Mouse (Mus musculus) large intestine, adult 2 months (tissue): ENCODE results near the gene Ren1. TPM values are rescaled to one million over a fixed set of nuclear protein-coding genes. Genes with fewer than 3 reads are reported as not detected.

Experiments used
- DNase-seq: peaks from one replicate; pipeline ENCODE4 v3.0.0-alpha.2; 2012; ENCODE audit warnings: low read depth, low spot score
- WGBS: fragments of 180-500 bp; shearing (Covaris S2); methylation state at CpG from one replicate; pipeline ENCODE4 v1.1.7; 2018; 5-methylcytosine and 5-hydroxymethylcytosine counted together
- polyA plus RNA-seq: library from polyadenylated mRNA; depleted of rRNA; stranded (reverse); fragments of >200 nt; gene quantifications from 2 replicates; pipeline ENCODE4 v1.2.3, GENCODE M21; 2012

The Ren1 gene
- polyA plus RNA-seq, 1 experiment: 1.5 TPM

DNA sequence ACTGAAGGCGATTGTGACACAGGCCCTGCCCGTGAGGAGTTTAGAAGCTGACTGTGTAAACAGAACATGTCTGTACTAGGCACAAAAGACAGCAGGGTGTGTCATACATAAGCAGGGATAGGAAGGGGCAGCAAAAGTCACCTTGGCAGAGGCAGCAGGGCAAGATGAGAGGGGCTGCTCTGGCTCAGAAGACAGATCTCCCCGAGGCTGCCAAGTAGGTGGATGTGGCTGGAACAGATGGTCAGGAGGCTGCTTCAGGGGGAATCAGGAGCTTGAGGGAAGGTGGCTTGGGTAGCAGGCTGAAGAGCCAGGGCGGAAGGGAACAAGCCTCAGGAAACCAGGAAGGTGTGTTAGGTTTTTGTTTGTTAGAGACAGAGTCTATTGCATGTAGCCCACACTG lies 20.0 kb downstream of the Ren1 start:
- no peak for DNase-seq
- 36% methylated on average over 4 of the region's 4 CpGs for WGBS

DNA sequence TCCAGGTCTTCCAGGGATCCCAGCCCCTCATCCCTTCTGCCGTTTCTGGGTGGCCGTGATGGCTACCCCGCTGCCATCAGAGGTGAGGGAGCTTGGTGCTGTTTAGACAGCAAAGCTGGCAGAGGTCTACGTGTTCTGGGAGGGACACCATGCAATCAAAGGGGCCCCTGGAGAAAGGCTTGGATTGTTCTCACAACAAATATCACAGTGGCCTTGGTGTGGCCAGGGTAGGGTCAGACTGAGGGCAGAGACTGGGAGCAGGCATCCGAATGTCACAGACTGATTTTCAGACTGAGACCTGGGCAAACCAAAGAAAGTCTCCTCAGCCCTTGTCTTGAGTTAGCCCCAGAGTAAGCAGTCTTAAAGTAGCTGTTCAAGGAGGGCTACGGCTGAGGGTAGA lies 21.1 kb downstream of the Ren1 start:
- WGBS: 85% methylated on average over 6 of the region's 6 CpGs
- DNase-seq: no peak

DNA sequence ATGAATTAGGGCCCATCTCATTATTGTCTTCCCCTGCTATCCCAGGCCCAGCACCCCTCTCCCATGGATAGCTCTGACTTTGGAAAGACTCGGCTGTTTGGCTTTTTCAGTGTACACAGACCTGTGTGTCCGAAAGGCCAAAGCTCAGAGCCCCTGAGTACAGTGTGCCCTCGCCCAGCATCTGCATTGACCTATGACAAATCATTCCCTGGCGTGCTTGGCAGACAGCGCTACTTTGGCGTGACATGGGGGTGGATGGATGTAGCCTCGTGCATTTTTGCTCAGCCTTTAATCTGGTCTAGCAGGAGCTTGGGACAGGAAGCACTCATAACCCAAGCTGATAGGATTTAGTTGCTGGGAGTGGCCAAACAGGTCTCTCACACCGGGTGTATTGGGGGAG lies 21.8 kb downstream of the Ren1 start:
- WGBS: 67% methylated on average over 8 of the region's 8 CpGs
- DNase-seq: no peak

DNA sequence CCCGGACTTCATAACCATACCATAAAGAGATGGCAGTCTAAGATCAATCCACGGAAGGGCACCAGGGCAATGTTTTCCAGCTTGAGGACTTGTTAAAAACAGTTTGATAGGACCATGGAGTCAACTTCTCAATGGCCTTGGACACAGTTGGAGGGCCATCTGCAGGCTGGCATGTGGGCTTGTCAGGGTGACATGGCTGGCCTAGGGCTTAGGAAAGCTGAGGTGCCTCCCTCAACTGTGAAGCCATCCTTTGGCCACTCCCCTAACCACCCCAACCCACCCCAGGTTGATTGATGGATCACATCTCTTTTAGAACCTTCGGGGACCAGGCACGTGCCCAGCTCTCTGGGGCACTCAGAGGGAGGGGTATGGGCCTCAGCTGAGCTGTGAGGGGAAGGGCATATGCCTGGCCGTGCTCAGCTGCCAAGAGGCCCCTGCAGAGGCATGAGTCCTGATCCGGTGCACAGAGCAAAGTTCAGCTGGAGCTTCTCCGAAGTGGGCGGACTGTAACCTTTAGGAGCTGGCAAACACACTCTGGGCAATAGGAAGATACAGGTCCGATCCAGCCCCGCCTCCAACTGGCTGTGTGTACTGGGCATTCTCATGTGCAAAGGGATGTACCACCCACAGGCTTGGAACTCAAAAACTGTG lies 25.5 kb downstream of the Ren1 start:
- no peak for DNase-seq

DNA sequence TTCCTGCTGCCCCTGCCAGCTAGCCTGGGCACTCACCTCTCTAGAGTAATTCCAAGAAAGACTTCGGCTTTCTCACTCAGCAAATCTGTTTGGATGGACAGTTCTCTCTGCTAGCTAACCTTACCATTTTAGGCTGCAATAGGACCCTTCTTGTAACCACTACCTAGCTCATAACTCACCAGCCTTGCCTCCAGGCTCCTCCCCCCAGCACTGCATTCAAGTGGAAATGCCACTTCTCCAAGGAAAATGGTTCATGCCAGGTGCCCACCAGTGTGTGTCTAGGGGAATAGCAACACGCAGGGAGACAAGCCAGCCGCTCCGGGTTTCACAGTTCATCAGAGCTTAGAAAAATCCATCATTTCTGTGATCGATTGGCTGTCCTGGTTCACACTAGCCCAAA lies 27.2 kb downstream of the Ren1 start:
- 92% methylated on average over 5 of the region's 5 CpGs for WGBS
- no peak for DNase-seq

More for the DNA sequence above, 25.5 kb downstream of the Ren1 start:
- WGBS: 30% methylated on average over 10 of the region's 10 CpGs

DNA sequence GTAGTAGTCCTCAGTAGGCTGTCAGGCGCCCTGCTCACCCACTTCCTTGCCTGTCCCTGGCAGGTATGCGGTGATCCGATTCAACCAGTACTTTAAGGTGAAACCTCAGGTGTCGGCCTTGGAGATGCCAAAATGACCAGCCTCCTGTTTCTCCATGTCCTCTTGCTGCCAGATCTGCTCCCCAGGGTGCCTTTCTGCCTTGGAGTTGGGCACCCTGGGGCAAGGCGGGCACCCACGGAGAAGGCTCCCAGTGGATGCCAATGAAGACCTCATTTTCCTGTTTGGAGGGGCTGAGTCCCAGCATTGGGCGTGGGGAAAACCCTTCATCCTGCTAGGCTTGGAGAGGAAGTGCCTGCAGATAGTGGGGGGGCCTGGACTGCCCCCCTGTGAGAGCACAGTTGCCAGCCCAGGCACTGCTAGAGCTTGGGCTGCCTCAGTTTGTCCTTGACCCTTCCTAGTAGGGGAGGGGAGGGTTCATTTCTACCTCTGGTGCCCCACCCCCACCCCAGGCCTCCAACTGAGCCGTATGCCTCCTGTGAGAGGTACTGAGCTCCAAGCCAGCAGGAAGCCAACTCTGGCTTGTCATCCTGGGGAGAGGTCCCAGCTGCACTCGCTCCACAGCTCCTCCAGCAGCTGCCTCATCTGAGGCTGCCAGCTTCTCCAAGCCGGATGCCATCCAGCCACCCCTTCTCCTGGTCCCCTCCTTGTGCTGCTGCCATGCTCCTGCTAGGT lies 29.1 kb downstream of the Ren1 start:
- no peak for DNase-seq

DNA sequence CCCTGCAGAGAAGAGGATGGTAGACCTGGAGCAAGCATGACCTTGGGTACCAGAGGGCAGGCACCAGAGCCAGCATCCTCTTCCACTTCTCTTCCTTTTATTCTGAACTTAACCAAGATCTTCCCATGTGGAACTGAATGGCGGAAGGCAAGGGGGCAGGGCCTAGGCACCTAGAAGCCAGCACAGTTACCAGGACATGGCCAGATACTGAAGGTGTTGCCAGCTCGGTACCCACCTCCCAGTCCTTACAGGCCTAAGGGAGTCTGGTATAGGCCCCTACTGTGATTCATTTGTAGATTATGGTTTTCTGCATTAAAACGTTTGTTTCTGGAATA lies 29.6 kb downstream of the Ren1 start:
- DNase-seq: no peak
- 83% methylated on average over 3 of the region's 3 CpGs for WGBS

More for the DNA sequence above, 29.1 kb downstream of the Ren1 start:
- WGBS: 73% methylated on average over 10 of the region's 10 CpGs

DNA sequence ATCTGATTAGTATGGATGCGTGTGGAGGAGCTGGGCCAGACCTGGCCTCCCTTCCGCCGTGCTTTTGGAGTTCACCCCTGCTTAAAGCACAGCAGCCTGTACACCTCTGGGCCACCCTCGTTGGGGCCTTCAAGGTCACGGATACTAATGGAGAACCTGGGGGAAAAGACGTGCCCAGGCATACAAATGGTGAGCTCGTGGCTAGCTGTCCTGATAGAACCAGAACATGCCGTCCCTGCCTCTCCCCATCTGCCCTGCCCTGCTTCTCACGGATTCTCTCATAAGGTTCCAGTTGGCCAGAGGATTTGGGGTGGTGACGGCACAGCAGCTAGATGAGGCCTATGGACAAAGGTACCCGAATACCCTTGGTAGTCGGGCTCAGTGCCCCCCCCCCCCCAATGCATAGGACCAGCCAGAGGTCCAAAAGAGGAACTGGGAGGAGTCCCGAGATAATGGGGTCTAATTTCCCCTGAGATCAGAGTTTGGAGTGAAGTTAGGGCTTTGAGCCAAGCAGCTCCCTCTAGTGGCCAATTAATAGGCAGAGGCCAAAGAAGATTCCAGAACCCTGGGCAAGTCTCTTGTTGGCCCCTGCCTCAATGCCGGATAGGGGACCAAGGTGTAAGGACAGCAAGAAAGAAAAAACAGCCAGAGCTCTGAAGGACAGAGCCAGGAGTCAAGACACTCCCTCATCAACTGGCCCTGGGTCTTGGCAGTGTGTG lies 30.2 kb downstream of the Ren1 start:
- 60% methylated on average over 14 of the region's 14 CpGs for WGBS
- DNase-seq: no peak

DNA sequence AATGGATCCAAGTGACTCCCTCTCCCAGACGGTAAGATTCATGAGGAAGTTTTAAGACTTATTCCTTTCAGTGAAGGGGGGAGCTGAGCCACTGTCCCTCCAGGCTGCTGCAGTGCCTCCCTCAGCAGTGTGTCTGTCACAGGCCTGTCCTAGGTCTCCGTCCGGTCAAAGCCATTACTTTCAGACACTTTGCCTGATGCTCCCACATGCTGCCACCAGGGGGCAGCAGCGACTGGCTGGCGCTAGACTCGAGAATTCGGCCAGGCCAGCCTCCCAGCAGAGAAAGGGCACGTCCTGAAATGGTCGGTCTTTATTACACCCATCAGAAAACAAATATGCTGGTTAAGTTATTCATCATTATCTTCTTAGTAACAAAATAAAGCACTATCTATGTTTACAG lies 31.7 kb downstream of the Ren1 start:
- 5% methylated on average over 9 of the region's 9 CpGs for WGBS
- peak; percentile 61 for DNase-seq

DNA sequence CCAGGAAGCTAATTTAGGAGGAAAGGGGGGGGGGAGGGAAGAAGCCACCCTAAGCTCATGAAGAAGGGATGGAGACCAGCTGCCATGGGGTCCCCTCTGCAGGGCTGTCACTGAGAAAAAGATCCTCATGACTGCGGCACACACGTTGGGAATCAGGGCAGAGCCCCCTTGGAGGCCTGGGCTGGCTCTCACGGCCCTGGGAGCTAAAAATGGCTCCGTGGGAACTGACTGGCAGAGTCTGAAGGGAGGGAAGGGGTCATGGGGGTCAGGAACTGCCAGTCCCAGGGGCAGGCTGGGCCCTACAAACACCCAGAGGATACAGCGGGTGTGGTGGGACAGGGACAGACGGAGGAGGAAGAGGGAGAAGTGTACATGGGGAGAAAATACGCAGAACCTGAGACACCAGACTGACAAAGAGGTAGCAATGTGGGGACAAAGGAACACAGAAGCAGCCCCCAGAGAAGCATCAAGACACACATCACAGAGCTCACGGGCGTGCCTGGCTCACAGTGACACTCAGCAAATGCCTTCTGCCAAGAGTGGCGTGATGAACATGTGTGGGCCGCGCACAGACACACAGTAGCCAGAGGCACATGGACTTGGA lies 32.3 kb downstream of the Ren1 start:
- WGBS: 65% methylated on average over 12 of the region's 12 CpGs
- no peak for DNase-seq

DNA sequence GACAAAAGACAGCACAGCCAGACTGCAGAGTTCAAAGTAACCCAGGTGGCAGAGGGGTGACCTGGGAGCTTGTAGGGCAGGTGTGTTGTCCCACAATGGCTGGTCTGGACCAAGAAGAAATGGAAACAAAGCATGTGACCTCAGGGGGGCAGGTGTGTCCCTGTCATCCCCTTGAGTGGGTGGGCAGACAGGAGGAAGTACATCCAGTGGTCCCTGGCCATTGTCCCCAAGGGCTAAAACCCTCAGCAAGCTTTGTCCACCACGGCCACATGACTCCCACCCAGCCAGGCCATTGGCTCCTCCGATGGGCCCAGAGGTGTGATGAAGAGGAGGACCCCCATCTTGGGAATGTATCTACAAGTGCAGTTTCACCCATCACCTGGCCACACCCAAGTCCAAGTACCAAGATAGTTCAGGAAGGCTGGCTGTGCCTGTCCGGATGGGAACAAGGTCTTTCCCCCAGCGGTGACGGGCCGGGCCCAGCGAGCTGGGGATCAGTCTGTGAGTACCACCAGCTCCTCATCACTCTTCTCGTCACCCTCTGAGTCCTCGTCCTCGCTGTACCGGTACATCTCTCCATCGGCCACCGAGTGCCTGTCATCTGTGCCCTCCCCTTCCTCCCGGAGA lies 33.0 kb downstream of the Ren1 start:
- no peak for DNase-seq
- WGBS: 88% methylated on average over 14 of the region's 14 CpGs

DNA sequence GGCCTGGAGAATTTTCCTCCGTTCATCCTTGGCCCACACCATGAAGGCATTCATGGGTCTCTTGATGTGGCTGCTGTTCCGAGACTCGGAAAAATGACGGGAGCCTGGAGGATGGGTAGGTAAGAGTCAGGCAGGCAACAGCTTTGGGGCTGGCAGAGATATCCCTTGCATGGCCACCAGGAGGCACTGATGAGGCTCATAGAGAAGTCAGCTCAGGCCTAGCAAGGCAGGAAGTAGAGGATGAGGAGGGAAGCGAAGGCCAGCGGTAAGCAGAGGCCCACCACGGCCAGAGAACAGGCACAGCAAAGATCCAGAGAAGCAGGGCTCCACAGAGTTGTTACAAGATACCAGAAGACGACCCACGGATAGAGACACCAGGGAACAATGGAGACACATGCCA lies 35.2 kb downstream of the Ren1 start:
- 46% methylated on average over 9 of the region's 9 CpGs for WGBS
- DNase-seq: no peak

DNA sequence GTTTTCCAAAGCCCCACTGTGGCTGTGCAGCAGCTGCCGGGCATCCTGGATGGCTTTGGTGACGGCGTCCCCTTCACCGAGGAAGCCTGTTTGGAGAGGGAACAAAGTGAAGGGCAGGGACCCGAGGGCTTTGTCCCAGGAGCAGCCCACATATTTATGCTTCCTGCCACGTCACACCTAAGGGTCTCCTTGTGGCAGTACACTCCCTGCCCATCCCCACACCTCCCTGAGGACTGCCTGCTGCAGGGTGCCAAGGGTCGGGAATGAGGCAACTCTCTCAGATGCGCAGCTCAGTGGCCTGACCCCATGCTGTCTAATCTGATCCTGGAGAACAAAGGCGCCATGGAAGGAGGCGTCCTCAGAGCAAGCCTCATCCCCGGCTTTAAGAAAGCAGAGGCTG lies 35.9 kb downstream of the Ren1 start:
- WGBS: 85% methylated on average over 11 of the region's 11 CpGs
- DNase-seq: no peak

DNA sequence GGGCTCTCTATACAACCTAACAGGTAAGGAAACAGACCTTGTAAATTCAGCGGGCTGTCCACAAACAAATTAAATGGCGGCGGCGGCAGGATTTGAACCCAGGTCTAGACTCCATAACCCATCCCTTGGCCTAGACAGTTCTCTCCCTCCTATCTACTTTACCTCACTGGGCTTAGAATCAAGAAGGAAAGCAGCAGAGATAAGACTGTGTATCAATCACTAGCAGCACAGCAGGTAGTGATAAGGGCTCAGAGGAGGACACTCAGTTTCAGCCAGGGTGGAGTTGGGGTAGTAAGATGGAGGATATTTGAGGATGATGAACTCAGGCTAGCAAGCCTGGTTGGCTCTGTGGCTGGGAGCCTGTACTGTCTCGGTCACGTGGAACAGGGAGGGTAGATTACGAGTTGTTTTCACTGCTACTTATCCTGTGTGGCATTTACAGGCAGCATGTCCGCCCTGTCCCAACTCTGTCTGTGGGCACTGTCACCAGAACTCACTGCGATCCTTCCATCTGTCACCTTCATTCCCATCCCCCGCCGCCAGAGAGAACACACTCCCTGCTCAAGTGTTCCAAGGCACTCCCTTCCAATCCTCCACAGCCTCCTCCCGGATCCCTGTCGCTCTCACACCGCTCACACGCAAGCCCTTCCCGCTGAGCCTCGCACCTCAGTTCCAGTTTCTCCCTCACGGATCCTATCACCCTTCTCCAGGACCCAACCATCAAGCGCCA lies 37.4 kb downstream of the Ren1 start:
- 85% methylated on average over 19 of the region's 19 CpGs for WGBS
- DNase-seq: no peak

DNA sequence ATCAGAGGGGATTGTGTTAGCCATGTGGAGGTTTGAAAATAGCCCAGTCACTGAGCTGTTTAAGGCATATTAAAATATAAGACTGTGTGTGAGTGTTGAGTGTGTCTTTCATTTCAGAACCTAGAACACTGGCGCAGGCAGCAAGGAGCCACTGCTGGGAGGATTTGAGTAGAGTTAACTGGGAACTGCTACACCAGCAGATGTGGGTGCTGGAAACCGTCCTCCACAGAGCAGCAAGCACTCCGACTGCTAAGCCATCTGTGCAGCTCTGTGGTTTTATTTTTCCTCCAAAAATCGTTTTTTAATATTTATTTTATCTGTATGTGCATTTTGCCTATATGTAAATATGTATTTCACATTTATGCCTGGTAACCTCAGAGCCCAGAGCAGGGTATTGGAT lies 44.4 kb downstream of the Ren1 start:
- 74% methylated on average over 4 of the region's 4 CpGs for WGBS
- DNase-seq: no peak

DNA sequence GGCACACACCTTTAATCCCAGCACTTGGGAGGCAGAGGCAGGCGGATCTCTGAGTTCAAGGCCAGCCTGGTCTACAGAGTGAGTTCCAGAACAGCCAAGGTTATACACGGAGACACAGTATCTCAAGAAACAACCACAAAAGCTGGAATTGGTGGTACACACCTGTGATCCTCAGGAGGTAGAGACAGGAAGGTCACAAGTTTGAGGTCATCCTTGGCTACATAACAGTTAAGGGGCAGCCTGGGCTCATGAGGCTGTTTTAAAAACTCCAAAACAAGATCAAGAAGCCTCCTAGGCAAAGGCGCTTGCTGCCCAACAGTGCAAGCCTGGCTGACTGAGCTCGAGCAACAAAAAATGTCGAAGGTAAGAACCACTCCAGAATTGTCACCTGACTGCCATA lies 46.4 kb downstream of the Ren1 start:
- DNase-seq: no peak
- WGBS: 86% methylated on average over 5 of the region's 5 CpGs

DNA sequence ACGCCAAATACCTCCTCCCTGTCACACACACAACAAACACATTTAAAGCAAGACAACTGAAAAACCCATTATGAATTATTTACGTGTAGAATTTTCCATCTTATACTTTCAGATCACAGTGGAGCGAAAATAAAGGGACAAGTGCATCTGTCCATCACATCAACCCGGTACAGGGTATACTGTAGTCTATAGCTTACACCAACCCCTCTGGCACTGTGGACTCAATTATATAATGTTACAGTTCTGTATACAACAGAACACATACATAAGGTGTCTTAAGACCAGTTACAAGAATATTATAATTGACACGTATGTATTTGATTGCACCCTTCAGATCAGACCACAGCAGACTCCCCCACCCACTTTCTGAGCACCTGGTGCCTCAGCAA lies 46.8 kb downstream of the Ren1 start:
- DNase-seq: no peak
- 91% methylated on average over 5 of the region's 5 CpGs for WGBS

DNA sequence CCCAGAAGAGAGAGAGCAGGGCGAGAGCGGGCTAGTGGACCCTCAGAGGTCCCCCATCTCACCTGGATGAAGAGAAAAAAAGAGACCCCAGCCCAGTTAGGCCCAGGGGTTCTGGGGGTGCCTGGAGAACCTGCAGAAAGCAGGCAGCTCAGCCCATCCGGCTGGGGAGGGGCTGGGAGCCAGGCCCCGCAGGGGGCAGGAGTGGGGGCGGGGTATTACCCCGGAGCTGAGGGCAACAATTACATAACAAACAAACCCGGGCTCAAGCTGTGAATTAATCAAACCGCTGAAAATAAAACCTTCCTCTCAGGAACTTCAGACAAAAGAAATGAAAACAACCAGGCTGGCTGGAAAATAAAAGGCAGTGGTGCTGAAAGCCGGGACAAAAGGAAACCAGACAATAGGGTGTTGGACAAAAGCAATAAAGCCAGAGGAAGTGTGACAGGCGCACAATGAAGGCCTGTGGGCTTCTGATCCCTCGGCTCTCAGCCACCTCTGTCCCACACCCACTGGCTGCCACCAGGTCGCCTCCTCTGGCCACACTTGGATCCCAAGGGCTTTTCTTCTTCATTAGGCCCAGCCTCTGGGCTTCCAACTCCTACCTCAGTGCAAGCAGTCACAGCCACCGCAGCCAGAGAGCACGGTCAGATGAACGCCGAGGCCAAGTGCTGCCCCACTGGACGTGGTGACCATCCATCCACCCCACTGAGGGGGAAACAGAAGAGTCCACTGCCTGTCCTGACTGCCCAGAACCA lies 47.4 kb downstream of the Ren1 start:
- 45% methylated on average over 17 of the region's 17 CpGs for WGBS
- DNase-seq: no peak
